Mouse (Mus musculus): ENCODE results near the gene Map3k5. TPM values are rescaled to one million over a fixed set of nuclear protein-coding genes. Genes with fewer than 3 reads are reported as not detected.

Gene Map3k5
- polyA plus RNA-seq, 1 experiment from 2014 or later: 0.99 TPM

- 73% methylated on average over 3 of the region's 3 CpGs for WGBS
- H3K9ac ChIP-seq (ENCODE audit: low read length): no peak overlapping the region
- DNase-seq (ENCODE audit: low spot score) (no peak), ATAC-seq (ENCODE audit: insufficient number of reproducible peaks, low FRiP score, low TSS enrichment, low read depth) (no peak)
- no peaks in the 10 kb centered on the region for H3K27me3 ChIP-seq (ENCODE audit: control insufficient read depth, insufficient read depth, low read length)
- no peak overlapping the region for H3K4me3 ChIP-seq (ENCODE audit: low read depth, low read length)
- H3K4me2 ChIP-seq (ENCODE audit: low read depth, severe bottlenecking): no peak overlapping the region
- no peaks in the 10 kb centered on the region for H3K9me3 ChIP-seq (ENCODE audit: control insufficient read depth, low read length)
- no peak overlapping the region for H3K27ac ChIP-seq (replicated peaks; ENCODE audit: low read depth, low read length)
- no peaks in the 10 kb centered on the region for H3K36me3 ChIP-seq (ENCODE audit: control insufficient read depth, insufficient read depth, low read length)
- H3K4me1 ChIP-seq (ENCODE audit: control insufficient read depth, insufficient read depth, low read length): no peaks in the 10 kb centered on the region
Measured at GRCm38 (mm10) chr10:19996151-19996550, 61.9 kb downstream of the Map3k5 start.

- Histone ChIP-seq H3K4me1 (ENCODE audit: control insufficient read depth, insufficient read depth, low read length) (no peaks in the 10 kb centered on the region), H3K27ac (replicated peaks; ENCODE audit: low read depth, low read length) (no peak overlapping the region), H3K4me3 (ENCODE audit: low read depth, low read length) (no peak overlapping the region), H3K27me3 (ENCODE audit: control insufficient read depth, insufficient read depth, low read length) (no peaks in the 10 kb centered on the region), H3K9me3 (ENCODE audit: control insufficient read depth, low read length) (no peaks in the 10 kb centered on the region), H3K4me2 (ENCODE audit: low read depth, severe bottlenecking) (no peak overlapping the region), H3K9ac (ENCODE audit: low read length) (no peak overlapping the region), H3K36me3 (ENCODE audit: control insufficient read depth, insufficient read depth, low read length) (no peaks in the 10 kb centered on the region)
- 66% methylated on average over 4 of the region's 4 CpGs for WGBS
- DNase-seq (ENCODE audit: low spot score): no peak
- no peak for ATAC-seq (ENCODE audit: insufficient number of reproducible peaks, low FRiP score, low TSS enrichment, low read depth)
Measured at GRCm38 (mm10) chr10:19999703-20000407, 65.6 kb downstream of the Map3k5 start.

- ATAC-seq (ENCODE audit: insufficient number of reproducible peaks, low FRiP score, low TSS enrichment, low read depth) (no peak), DNase-seq (ENCODE audit: low spot score) (no peak)
- Histone ChIP-seq H3K36me3 (ENCODE audit: control insufficient read depth, insufficient read depth, low read length) (no peaks in the 10 kb centered on the region), H3K9me3 (ENCODE audit: control insufficient read depth, low read length) (no peaks in the 10 kb centered on the region), H3K9ac (ENCODE audit: low read length) (no peak overlapping the region), H3K27ac (replicated peaks; ENCODE audit: low read depth, low read length) (no peak overlapping the region), H3K4me1 (ENCODE audit: control insufficient read depth, insufficient read depth, low read length) (no peaks in the 10 kb centered on the region), H3K27me3 (ENCODE audit: control insufficient read depth, insufficient read depth, low read length) (no peaks in the 10 kb centered on the region), H3K4me2 (ENCODE audit: low read depth, severe bottlenecking) (no peak overlapping the region), H3K4me3 (ENCODE audit: low read depth, low read length) (no peak overlapping the region)
- WGBS: 72% methylated on average over 8 of the region's 8 CpGs
Measured at GRCm38 (mm10) chr10:20000408-20000770, 66.1 kb downstream of the Map3k5 start.

- Histone ChIP-seq H3K9ac (ENCODE audit: low read length) (no peak overlapping the region), H3K36me3 (ENCODE audit: control insufficient read depth, insufficient read depth, low read length) (no peaks in the 10 kb centered on the region), H3K9me3 (ENCODE audit: control insufficient read depth, low read length) (no peaks in the 10 kb centered on the region), H3K4me1 (ENCODE audit: control insufficient read depth, insufficient read depth, low read length) (no peaks in the 10 kb centered on the region), H3K27ac (replicated peaks; ENCODE audit: low read depth, low read length) (no peak overlapping the region), H3K4me2 (ENCODE audit: low read depth, severe bottlenecking) (no peak overlapping the region), H3K27me3 (ENCODE audit: control insufficient read depth, insufficient read depth, low read length) (no peaks in the 10 kb centered on the region), H3K4me3 (ENCODE audit: low read depth, low read length) (no peak overlapping the region)
- no peak; the same call in 1 of the 2 replicates for ATAC-seq (ENCODE audit: insufficient number of reproducible peaks, low FRiP score, low TSS enrichment, low read depth)
- WGBS: 30% methylated on average over 5 of the region's 5 CpGs
- DNase-seq (ENCODE audit: low spot score): no peak
Measured at GRCm38 (mm10) chr10:20001990-20002389, 67.7 kb downstream of the Map3k5 start.

- H3K4me1 ChIP-seq (ENCODE audit: control insufficient read depth, insufficient read depth, low read length): no peaks in the 10 kb centered on the region
- H3K9ac ChIP-seq (ENCODE audit: low read length): no peak overlapping the region
- no peak overlapping the region for H3K4me2 ChIP-seq (ENCODE audit: low read depth, severe bottlenecking)
- 63% methylated on average over 5 of the region's 5 CpGs for WGBS
- no peak for DNase-seq (ENCODE audit: low spot score)
- no peaks in the 10 kb centered on the region for H3K27me3 ChIP-seq (ENCODE audit: control insufficient read depth, insufficient read depth, low read length)
- H3K9me3 ChIP-seq (ENCODE audit: control insufficient read depth, low read length): no peaks in the 10 kb centered on the region
- ATAC-seq (ENCODE audit: insufficient number of reproducible peaks, low FRiP score, low TSS enrichment, low read depth): no peak
- H3K4me3 ChIP-seq (ENCODE audit: low read depth, low read length): no peak overlapping the region
- H3K27ac ChIP-seq (replicated peaks; ENCODE audit: low read depth, low read length): no peak overlapping the region
- no peaks in the 10 kb centered on the region for H3K36me3 ChIP-seq (ENCODE audit: control insufficient read depth, insufficient read depth, low read length)
Measured at GRCm38 (mm10) chr10:20003006-20003405, 68.7 kb downstream of the Map3k5 start.

GRCm38 (mm10) chr10:20004786-20005185 lies 70.5 kb downstream of the Map3k5 start:
- Histone ChIP-seq H3K9ac (ENCODE audit: low read length) (no peak overlapping the region), H3K4me2 (ENCODE audit: low read depth, severe bottlenecking) (no peak overlapping the region), H3K27me3 (ENCODE audit: control insufficient read depth, insufficient read depth, low read length) (no peaks in the 10 kb centered on the region), H3K27ac (replicated peaks; ENCODE audit: low read depth, low read length) (no peak overlapping the region), H3K4me3 (ENCODE audit: low read depth, low read length) (no peak overlapping the region), H3K9me3 (ENCODE audit: control insufficient read depth, low read length) (no peaks in the 10 kb centered on the region), H3K36me3 (ENCODE audit: control insufficient read depth, insufficient read depth, low read length) (no peaks in the 10 kb centered on the region), H3K4me1 (ENCODE audit: control insufficient read depth, insufficient read depth, low read length) (no peaks in the 10 kb centered on the region)
- ATAC-seq (ENCODE audit: insufficient number of reproducible peaks, low FRiP score, low TSS enrichment, low read depth) (no peak), DNase-seq (ENCODE audit: low spot score) (no peak)
- 39% methylated on average over 4 of the region's 4 CpGs for WGBS

GRCm38 (mm10) chr10:20005491-20005952 lies 71.2 kb downstream of the Map3k5 start:
- no peak overlapping the region for H3K27ac ChIP-seq (replicated peaks; ENCODE audit: low read depth, low read length)
- no peak for ATAC-seq (ENCODE audit: insufficient number of reproducible peaks, low FRiP score, low TSS enrichment, low read depth)
- no peak overlapping the region for H3K9ac ChIP-seq (ENCODE audit: low read length)
- H3K4me3 ChIP-seq (ENCODE audit: low read depth, low read length): no peak overlapping the region
- DNase-seq (ENCODE audit: low spot score): no peak
- no peaks in the 10 kb centered on the region for H3K4me1 ChIP-seq (ENCODE audit: control insufficient read depth, insufficient read depth, low read length)
- no peaks in the 10 kb centered on the region for H3K9me3 ChIP-seq (ENCODE audit: control insufficient read depth, low read length)
- 92% methylated on average over 6 of the region's 6 CpGs for WGBS
- no peaks in the 10 kb centered on the region for H3K27me3 ChIP-seq (ENCODE audit: control insufficient read depth, insufficient read depth, low read length)
- no peak overlapping the region for H3K4me2 ChIP-seq (ENCODE audit: low read depth, severe bottlenecking)
- no peaks in the 10 kb centered on the region for H3K36me3 ChIP-seq (ENCODE audit: control insufficient read depth, insufficient read depth, low read length)

- Histone ChIP-seq H3K36me3 (ENCODE audit: control insufficient read depth, insufficient read depth, low read length) (no peaks in the 10 kb centered on the region), H3K4me3 (ENCODE audit: low read depth, low read length) (no peak overlapping the region), H3K4me2 (ENCODE audit: low read depth, severe bottlenecking) (no peak overlapping the region), H3K27ac (replicated peaks; ENCODE audit: low read depth, low read length) (no peak overlapping the region), H3K9me3 (ENCODE audit: control insufficient read depth, low read length) (no peaks in the 10 kb centered on the region), H3K9ac (ENCODE audit: low read length) (no peak overlapping the region), H3K4me1 (ENCODE audit: control insufficient read depth, insufficient read depth, low read length) (no peaks in the 10 kb centered on the region), H3K27me3 (ENCODE audit: control insufficient read depth, insufficient read depth, low read length) (no peaks in the 10 kb centered on the region)
- DNase-seq (ENCODE audit: low spot score) (no peak), ATAC-seq (ENCODE audit: insufficient number of reproducible peaks, low FRiP score, low TSS enrichment, low read depth) (no peak)
- 83% methylated on average over 17 of the region's 17 CpGs for WGBS
Measured at GRCm38 (mm10) chr10:20006333-20007093, 72.2 kb downstream of the Map3k5 start.
